Mouse (Mus musculus): ENCODE measurements around the gene Ttc7b.

The Ttc7b gene

GRCm38 (mm10) chr12:100382526-100382925 lies 138.1 kb downstream of the Ttc7b start:
- no peak for DNase-seq (ENCODE audit: low read depth, low spot score)

DNA sequence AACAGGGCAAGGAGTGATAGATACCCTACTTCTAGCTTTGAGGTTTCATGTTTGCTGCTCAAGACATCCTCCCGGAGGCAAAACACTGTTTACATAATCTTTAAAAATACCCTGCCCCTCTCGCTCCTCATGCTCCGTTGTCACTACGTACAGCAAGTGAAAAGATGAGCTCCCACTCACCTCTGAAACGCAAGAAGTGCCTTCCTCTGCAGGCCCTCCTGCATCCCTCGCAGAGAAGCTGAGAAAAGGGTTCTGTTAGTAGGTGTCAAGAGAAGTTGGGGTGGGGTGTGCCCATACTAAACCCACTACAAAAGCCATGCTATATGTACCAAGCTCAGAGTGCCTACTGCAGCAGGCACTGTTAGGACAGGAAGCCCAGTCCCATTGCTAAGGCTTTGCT lies 138.7 kb downstream of the Ttc7b start:
- DNase-seq (ENCODE audit: low read depth, low spot score) = no peak

GRCm38 (mm10) chr12:100380697-100381291 lies 139.8 kb downstream of the Ttc7b start:
- no peak for DNase-seq (ENCODE audit: low read depth, low spot score)

- DNase-seq (ENCODE audit: low read depth, low spot score) = no peak
These were observed 140.8 kb downstream of the Ttc7b start for GRCm38 (mm10) chr12:100379833-100380232.

DNA sequence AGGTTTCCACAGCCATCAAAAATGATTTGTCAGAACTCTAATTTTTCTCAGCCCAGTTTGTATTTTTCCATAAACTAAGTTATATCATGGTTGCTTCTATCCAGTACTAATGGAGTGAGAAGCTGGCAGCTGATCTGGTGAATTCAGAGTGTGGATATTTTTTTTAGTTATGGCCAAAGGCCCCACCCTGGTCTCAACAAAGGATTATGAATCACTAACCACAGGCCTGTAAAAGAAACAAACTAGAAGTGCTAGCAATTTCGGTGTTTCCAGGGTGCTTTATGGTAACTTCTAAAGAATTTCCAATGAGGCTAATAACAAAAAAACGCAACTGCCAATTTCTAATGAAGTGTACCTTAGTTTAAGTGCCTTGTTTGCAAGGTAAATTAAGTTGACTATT lies 142.4 kb downstream of the Ttc7b start:
- no peak for DNase-seq (ENCODE audit: low read depth, low spot score)

DNA sequence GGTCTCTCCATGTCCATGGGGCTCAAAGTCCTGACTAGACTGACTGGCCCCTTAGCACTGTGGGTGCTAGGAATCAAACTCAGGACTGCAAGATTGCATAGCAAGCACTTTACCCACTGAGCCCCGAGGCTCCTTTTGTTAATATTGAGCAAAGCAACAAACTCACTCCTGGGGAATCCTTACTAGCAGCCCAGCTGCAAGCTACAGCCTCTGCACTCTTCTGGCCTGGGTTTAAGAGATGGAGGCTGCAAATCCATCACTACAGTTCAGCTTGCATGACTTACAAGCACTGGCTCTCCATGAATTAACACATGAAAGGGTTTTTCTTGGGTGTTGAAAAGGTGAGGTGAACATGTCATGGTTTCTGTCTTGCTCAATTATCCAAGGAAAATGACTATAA lies 142.8 kb downstream of the Ttc7b start:
- DNase-seq (ENCODE audit: low read depth, low spot score) = no peak

DNA sequence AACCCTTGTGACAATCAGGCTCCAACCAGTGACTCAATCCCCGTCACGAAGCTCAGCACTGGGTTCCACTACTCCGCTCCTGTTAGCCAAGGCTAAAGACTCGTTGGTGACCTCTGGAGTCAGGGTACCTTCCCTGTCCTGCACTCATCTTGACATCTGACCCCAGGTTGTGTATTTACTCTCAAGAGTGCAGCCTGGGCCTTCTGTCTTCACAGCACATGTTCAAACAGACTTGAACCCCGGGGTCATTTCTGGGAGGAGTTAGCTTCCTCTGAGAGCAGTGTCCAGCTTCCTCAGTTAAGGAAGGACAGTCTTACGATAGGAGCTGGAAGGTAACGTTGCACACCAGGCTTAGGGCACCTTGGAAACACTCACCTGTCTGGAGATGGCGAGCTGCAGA lies 144.8 kb downstream of the Ttc7b start:
- no peak for DNase-seq (ENCODE audit: low read depth, low spot score)

GRCm38 (mm10) chr12:100372785-100373184 lies 147.8 kb downstream of the Ttc7b start:
- no peak for DNase-seq (ENCODE audit: low read depth, low spot score)

DNA sequence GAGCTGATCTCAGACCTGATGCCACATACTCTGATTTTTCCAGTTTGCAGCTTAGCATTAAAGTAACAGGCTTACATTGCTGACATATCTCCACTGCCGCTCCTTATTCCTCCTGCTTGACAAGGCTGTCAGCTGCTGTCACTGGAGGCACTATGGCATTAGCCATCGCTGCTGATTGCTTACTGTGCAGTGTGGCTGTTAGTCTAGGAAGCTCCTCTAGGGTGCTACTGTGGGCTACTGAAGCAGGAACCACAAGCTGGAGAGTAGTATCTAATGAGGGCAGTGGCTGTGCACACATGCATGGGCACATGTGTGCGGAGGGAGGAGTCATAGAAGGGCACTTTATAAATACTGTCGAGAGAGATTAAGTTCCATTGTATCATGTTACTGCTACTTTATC lies 148.6 kb downstream of the Ttc7b start:
- no peak for DNase-seq (ENCODE audit: low read depth, low spot score)

DNA sequence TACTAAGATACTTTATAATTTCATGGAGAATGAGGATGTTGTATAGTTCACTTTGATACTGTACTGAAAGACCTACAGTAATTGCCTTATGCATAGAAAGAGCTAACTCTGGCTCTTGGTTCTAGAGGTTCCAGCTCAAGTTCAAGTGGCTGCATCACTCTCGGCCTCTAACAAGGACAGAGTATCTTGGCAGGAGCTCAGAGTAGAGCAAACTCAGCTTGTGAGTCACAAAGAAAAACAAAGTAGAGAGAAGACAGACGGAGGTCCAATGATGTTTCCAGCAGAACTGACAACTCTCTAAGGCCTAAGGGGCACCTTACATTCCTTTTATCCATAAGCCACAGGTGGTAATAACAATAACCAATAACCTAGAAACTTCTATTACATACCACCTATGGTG lies 150.8 kb downstream of the Ttc7b start:
- DNase-seq (ENCODE audit: low read depth, low spot score) = no peak

DNA sequence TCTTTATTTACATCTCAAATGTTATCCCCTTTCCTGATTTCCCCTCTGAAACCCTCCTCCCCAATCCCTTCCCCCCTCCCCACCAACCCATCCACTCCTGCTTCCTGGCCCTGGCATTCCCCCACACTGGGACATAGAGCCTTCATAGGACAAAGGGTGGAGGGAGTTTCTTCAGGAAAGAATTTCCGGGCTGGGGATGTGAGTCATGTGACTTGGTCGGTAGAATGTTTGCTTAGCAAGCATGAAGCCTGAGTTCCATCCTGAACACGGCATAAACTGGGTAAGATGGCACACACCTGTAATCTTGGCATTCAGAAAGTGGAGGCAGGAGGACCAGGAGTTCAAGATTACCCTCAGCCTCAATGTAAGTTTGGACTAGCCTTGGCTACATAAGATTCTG lies 151.4 kb downstream of the Ttc7b start:
- no peak for DNase-seq (ENCODE audit: low read depth, low spot score)

DNA sequence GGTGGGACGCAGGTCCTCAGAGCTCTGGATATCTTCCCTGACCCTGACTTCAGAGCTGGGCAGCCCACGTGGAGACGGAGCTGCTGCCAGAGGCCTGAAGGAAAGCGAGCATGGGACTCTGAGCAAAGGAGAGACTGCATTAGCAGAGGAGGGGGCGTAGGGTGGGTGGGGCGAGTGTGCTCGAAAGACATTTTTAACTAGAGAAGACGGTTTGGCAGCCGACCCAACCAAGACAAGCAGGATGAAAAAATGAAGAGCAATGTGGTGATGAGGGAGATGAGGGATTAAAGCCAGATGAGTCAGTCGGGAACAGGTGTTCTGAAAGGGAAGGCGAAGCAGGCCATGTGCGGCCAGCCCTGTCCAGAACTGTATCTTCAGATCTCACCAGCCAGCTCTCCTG lies 159.3 kb downstream of the Ttc7b start:
- DNase-seq (ENCODE audit: low read depth, low spot score) = no peak

DNA sequence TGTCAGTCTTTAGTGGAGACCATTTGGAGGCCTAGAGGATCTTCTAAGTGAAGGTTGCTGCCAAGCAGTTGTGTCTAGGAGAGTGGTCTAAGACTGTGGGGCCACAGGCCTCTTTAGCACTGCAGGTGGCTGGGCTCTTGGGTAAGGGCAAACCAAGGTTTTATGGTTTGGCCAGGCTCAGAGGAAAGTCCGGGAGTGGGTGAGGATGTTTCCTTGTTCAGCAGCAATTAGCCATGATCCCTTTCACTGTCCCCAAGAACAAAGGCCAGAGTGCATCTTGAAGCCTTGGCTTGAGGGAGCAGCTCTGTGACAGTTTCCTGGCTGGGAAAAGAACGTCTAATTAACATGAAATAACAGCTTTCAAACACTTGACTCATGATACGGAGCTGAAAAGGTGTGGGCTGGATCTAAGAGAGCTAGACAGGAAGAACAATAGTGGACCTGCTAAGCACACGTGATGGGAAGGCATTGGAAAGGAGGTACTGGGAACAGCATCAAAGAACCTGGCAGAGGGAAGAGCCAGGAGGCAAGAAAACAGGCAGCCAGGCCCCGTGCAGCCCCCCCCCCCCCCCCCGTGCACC lies 162.5 kb downstream of the Ttc7b start:
- no peak for DNase-seq (ENCODE audit: low read depth, low spot score)

- DNase-seq (ENCODE audit: low read depth, low spot score) = no peak
These were observed 164.2 kb downstream of the Ttc7b start for GRCm38 (mm10) chr12:100356407-100356806.

DNA sequence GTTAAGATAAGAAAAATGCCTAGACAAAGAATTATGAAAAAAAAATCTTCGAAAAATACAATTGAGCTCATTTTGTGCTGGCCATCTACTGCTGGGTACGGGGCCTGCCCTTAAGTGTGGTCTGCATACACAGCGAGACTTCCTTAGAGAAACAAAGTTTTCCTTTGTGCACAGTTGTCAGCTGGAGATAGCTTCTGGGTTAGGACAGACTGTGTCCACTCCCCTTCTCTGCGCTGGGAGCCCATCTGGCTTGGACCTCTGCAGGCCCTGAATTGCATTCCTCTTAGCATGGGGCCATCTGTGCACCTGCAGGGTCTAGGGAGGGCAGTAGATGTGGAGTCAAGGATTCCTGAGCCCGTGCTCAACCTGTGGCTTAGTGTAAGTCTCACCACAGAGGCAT lies 165.1 kb downstream of the Ttc7b start:
- DNase-seq (ENCODE audit: low read depth, low spot score) = no peak

- no peak for DNase-seq (ENCODE audit: low read depth, low spot score)
These were observed 166.7 kb downstream of the Ttc7b start for GRCm38 (mm10) chr12:100353954-100354353.

DNA sequence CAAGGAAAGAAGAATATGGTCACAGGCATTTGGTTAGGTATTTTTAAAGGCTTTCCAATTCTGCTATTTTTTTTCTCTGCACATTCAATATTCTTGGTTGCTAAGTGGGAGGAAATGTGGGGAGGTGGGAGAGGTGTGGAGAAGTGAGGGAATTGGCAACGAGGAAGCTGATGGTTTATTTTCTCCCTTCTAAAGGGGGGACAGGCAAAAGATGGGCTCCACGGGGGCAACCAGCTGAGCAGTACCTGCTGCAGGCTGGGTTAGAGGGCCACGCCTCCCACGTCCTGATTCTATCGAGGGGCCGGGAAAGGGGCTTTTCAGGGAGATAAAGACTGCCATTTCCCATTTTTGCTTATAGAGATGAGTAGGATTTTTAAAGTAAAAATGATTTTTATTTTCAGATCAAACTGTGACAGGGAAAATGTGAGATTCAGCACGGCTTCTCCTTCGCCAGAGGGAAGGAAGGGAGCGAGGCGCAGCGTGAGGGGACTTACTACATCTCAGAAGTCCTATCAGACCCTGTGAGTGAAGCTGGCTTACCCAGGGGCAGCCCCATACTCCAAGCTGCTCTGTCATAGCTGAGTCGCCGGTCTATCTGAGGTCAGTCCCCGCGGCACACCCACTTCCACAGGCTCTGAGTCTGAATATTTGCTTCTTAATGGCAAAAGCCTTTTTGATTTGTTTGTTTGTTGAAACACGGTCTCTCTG lies 167.4 kb downstream of the Ttc7b start:
- no peak for DNase-seq (ENCODE audit: low read depth, low spot score)

GRCm38 (mm10) chr12:100352094-100352493 lies 168.5 kb downstream of the Ttc7b start:
- DNase-seq (ENCODE audit: low read depth, low spot score) = no peak

- DNase-seq (ENCODE audit: low read depth, low spot score) = no peak
These were observed 177.1 kb downstream of the Ttc7b start for GRCm38 (mm10) chr12:100343554-100343953.

DNA sequence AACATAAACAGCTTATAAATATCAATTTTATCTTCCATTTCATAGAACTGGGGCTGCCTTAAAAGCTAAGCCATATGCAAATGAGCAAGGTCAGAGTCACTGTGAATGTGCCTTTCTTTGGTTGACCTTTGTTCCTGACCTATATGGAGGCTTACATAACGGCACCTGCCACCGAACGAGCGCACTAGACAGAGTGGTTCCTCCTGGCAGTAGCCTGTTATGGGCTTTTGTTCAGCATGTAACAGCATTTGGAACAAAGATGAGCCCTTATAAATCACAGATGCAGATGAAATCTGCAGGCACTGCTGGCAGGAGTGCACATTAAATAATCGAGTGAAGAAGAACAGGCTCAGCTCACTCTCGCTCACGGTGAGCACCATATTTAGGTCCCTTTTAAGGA lies 179.0 kb downstream of the Ttc7b start:
- no peak for DNase-seq (ENCODE audit: low read depth, low spot score)

DNA sequence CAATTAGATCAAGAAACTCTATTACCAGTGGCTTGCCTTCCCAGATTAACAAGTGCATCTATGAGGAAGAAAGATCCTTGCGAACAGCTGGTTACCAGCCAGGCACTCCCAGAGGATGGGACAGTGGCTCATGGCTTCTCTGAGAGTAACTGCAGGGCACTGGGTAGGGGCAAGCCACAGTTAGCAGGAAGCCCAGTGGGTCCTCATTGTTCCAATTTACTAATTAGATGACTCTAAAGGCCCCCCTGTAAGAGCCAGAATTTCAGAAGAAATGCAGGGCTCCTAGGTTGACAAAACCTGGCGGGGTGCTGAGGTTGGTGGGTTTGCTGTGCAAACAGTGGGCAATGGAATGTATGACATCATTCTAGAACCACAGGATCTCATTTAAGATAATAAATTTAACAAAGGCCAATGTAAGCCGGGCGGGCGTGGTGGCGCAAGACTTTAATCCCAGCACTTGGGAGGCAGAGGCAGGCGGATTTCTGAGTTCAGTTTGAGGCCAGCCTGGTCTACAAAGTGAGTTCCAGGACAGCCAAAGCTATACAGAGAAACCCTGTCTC lies 179.6 kb downstream of the Ttc7b start:
- no peak for DNase-seq (ENCODE audit: low read depth, low spot score)

DNA sequence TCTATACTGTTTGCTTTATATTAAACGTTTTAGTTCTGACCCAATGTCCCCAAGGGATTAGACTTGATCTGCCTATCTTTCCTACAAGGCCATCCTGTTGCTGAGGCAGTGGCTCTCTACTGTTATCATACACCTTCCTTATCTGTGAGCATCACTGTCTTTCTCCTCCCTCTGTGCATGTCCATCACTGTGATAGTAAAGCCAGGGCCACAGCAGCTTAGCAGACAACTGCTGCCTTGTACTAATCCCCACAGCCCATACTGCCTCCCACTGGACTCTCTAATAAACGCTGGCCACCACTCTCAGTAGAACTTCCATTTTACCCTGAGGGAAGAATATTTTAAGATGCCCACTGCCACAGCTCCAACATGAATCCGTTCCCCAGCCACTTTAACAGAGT lies 182.6 kb downstream of the Ttc7b start:
- no peak for DNase-seq (ENCODE audit: low read depth, low spot score)
